Mouse (Mus musculus): ENCODE measurements around the gene Sh3gl3. TPM values are rescaled to one million over a fixed set of nuclear protein-coding genes. Genes with fewer than 3 reads are reported as not detected.
"Not testable (repeated sequence)": the region's sequence is repeated elsewhere in the genome, so short reads cannot be mapped to it uniquely, and the experiment has no call there.

Gene Sh3gl3
- polyA plus RNA-seq, 1 experiment from 2014 or later: 42.5 TPM

DNA sequence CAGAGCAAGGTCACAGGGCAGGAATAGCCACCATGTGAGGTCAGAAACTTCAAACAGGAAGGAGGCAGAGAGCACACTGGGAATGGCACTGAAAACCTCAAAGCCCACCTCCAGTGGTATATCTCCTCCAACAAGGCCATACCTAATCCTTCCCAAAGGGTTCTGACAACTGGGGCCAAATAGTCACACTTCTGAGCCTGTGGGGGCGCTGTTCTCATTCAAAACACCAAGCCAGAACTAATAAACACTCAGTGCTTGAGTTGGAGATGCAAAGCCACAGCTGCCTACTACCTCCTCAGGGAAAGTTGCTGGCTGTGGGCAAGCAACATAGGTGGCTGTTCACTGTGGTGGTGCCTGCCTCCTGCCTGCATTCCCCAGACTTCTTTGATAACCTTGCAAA lies 96.3 kb downstream of the Sh3gl3 start:
- WGBS: 7% methylated on average over 1 of the region's 1 CpGs
- ATAC-seq (ENCODE audit: insufficient number of reproducible peaks, insufficient read depth, low FRiP score, low TSS enrichment): no peak
- no peaks in the 10 kb centered on the region for H3K27me3 ChIP-seq

DNA sequence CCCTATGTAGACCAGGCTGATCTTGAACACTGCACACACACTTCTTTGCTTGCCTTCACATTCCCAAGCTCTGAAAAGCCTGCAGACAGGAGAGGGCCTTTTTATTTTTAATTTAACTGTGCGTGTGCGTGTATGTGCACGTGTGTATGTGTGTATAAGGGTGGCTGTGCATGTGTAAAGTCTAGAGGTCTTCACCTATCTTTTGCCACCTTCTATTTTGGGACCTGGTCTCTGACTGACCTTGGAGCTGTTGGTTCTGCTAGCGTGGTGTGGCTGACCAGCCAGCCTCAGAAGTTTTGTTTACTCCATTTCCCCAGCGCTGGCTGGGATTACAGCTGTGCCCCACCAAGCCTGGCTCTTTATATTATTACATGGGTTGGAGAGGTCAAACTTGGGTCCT lies 98.1 kb downstream of the Sh3gl3 start:
- Histone ChIP-seq H3K9ac (no peak overlapping the region), H3K27ac (no peak overlapping the region), H3K4me2 (replicated peaks) (no peak overlapping the region), H3K4me3 (no peak overlapping the region), H3K4me1 (peaks cover 8% of the 10 kb centered on the region; the same call in 1 of the 2 replicates), H3K9me3 (no peaks in the 10 kb centered on the region), H3K36me3 (no peaks in the 10 kb centered on the region), H3K27me3 (no peaks in the 10 kb centered on the region)
- WGBS: 80% methylated on average over 5 of the region's 5 CpGs
- ATAC-seq (ENCODE audit: insufficient number of reproducible peaks, insufficient read depth, low FRiP score, low TSS enrichment): no peak

More for the DNA sequence above, 96.3 kb downstream of the Sh3gl3 start:
- Histone ChIP-seq H3K36me3 (no peaks in the 10 kb centered on the region), H3K4me1 (peaks cover 8% of the 10 kb centered on the region; the same call in 1 of the 2 replicates), H3K9ac (no peak overlapping the region), H3K27ac (no peak overlapping the region), H3K4me3 (no peak overlapping the region), H3K4me2 (replicated peaks) (no peak overlapping the region), H3K9me3 (no peaks in the 10 kb centered on the region)

DNA sequence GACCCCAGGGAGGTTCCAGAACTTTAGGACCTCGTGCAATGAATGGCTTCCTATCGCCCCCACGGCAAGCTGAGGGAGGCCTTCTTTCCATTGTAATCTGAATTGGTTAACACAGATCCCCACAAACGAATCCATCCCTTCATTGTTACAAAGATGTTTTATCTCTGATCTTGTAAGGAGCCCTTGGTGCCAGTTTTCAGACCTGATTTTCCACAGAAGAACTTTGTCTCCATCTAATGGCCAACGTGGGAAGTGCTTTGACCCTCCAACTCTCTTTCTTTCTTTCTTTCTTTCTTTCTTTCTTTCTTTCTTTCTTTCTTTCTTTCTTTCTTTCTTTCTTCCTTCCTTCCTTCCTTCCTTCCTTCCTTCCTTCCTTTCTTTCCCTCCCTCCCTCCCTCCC lies 99.2 kb downstream of the Sh3gl3 start:
- H3K4me1 ChIP-seq: peaks cover 10% of the 10 kb centered on the region; the same call in 1 of the 2 replicates
- H3K27ac ChIP-seq; H3K27me3 ChIP-seq; H3K9ac ChIP-seq; H3K4me2 ChIP-seq (replicated peaks); ATAC-seq (ENCODE audit: insufficient number of reproducible peaks, insufficient read depth, low FRiP score, low TSS enrichment); H3K36me3 ChIP-seq; H3K4me3 ChIP-seq; H3K9me3 ChIP-seq: not testable (repeated sequence)
- 32% methylated on average over 5 of the region's 5 CpGs for WGBS

DNA sequence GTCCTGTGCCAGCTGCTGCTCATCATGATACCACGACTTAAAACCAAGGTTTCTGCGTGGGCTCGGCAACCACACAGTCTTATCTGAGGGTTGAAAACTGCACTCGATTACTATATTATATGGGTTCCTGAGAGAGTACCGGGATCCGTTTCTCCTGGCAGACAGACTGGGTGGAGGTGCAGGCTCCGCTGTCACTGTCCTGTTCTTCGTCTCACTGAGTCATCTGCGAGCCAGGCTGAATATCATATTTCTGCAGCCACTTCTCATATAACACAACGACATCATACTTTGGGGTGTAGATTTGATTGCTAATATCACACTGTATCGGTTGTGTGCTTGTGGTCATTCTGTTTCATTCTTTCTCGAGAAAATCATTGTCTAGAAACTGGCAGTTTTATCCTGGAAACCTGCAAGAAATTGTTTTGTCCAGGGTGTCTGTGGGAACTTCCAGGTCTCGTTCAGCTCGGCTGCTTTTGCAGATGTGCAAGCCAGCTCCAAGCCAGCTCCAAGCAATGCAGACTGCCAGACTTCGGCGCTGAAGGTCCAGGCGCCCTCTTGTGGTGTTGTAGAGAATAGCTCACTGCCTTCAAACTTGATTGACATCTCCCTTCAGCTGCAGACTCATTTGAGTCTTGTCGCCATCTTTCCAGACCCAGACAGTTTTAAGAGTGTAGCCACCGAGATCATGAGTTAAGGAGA lies 100.5 kb downstream of the Sh3gl3 start:
- Histone ChIP-seq H3K4me1 (peaks cover 12% of the 10 kb centered on the region; the same call in 1 of the 2 replicates), H3K4me3 (no peak overlapping the region), H3K9me3 (no peaks in the 10 kb centered on the region), H3K27ac (no peak overlapping the region), H3K27me3 (no peaks in the 10 kb centered on the region), H3K4me2 (replicated peaks) (no peak overlapping the region), H3K36me3 (no peaks in the 10 kb centered on the region), H3K9ac (no peak overlapping the region)
- no peak for ATAC-seq (ENCODE audit: insufficient number of reproducible peaks, insufficient read depth, low FRiP score, low TSS enrichment)
- WGBS: 34% methylated on average over 19 of the region's 19 CpGs

DNA sequence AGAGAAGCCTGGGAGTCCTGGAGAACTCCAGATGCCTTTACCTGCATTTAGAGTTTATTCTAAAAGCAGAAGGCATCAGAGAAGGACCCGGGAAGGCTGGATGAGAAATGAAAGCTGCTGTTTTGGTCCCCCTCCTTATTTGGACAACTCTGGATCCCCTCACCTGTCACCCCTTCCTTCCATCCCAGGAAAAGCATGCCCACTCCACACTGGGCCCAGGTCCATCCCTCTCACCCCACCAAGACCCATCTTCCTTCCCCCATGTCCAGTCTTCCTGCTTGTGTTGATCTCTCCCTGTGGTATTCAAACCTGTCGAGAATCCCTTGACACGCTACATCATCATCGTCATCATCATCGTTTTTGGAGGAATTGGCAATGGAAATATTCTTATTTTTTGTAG lies 101.3 kb downstream of the Sh3gl3 start:
- no peaks in the 10 kb centered on the region for H3K9me3 ChIP-seq
- H3K36me3 ChIP-seq: no peaks in the 10 kb centered on the region
- no peak overlapping the region for H3K4me2 ChIP-seq (replicated peaks)
- no peak overlapping the region for H3K27ac ChIP-seq
- H3K4me1 ChIP-seq: peaks cover 12% of the 10 kb centered on the region; the same call in 1 of the 2 replicates
- no peak overlapping the region for H3K4me3 ChIP-seq
- H3K9ac ChIP-seq: no peak overlapping the region
- ATAC-seq (ENCODE audit: insufficient number of reproducible peaks, insufficient read depth, low FRiP score, low TSS enrichment): no peak
- H3K27me3 ChIP-seq: no peaks in the 10 kb centered on the region
- 89% methylated on average over 5 of the region's 5 CpGs for WGBS

DNA sequence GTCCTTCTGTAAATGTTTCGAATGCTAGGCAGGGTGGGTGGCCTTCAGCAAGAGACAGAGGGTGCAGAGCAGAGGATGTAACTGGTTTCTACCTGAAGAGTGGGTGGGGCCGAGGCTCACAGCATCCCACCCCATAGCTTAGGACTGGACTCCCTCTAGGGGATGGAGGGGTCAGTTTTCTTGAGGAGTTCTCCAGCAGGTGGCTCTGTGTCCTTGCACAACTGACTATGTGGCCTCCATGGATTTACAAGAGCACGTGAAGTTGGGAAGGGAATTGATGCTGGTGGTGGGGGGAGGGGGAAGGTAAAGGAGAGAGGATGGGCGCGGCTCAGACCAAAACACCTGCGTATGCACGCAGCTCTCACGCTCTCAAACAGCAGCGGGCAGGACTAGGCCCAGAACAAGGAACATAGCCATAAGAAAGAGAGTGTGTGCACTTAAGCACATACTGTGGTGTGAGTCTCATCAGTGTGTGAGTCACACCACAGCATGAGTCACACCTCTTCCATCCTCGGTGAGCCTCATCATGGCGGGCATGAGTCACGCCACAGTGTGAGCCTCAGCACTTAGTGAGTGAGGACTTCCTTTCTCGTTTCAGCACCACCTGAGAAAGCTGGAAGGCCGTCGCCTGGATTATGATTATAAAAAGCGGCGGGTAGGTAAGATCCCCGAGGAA lies 102.0 kb downstream of the Sh3gl3 start:
- Histone ChIP-seq H3K9ac (no peak overlapping the region), H3K4me1 (peaks cover 12% of the 10 kb centered on the region; the same call in 1 of the 2 replicates), H3K27me3 (no peaks in the 10 kb centered on the region), H3K36me3 (no peaks in the 10 kb centered on the region), H3K9me3 (no peaks in the 10 kb centered on the region), H3K4me2 (replicated peaks) (no peak overlapping the region), H3K27ac (no peak overlapping the region), H3K4me3 (no peak overlapping the region)
- WGBS: 77% methylated on average over 18 of the region's 18 CpGs
- ATAC-seq (ENCODE audit: insufficient number of reproducible peaks, insufficient read depth, low FRiP score, low TSS enrichment): peak; percentile 43; the same call in 1 of the 2 replicates

DNA sequence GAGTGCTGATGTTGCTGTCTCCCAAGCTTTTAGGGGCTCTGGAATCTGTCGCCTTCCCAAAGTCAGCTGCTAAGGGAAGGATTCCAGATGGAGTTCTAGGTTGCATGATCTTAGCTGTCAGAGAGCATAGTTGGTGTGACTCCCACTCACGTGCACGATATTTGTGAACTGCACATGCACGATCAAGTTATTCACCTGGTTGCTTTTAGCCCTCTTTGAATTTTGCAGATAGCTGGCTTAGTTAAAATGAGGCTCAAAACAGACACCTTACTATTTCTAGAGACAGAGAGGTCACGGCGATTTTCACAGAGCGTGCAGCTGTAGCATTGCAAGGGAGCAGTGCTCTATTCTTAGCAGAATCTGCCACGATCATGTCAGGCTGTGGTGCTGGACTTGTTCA lies 108.4 kb downstream of the Sh3gl3 start:
- Histone ChIP-seq H3K27me3 (no peaks in the 10 kb centered on the region), H3K9ac (no peak overlapping the region), H3K4me1 (peaks cover 4% of the 10 kb centered on the region; the same call in 1 of the 2 replicates), H3K4me3 (no peak overlapping the region), H3K36me3 (no peaks in the 10 kb centered on the region), H3K9me3 (no peaks in the 10 kb centered on the region), H3K4me2 (replicated peaks) (no peak overlapping the region), H3K27ac (no peak overlapping the region)
- WGBS: 82% methylated on average over 8 of the region's 8 CpGs
- ATAC-seq (ENCODE audit: insufficient number of reproducible peaks, insufficient read depth, low FRiP score, low TSS enrichment): no peak

DNA sequence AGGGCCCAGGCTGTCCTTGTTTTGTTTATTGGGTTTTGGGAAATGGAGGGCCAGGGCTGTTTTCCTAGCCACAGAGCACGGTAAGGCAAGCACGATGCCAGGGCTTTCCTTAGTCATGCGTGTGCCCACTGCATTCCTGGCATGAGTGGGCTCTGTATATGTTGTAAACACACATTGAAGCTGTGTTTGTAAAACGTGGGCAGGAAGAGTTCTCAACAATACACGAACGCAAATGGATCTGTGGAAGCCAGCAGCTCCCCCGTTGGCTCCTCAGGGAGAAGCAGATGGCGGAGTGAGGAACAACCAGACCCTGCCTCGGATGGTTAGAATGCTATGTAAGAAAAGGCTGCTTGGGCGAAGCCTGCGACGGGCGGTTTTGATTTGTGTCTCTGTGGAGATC lies 108.8 kb downstream of the Sh3gl3 start:
- WGBS: 72% methylated on average over 13 of the region's 13 CpGs
- Histone ChIP-seq H3K9me3 (no peaks in the 10 kb centered on the region), H3K4me1 (peaks cover 4% of the 10 kb centered on the region; the same call in 1 of the 2 replicates), H3K4me2 (replicated peaks) (no peak overlapping the region), H3K36me3 (no peaks in the 10 kb centered on the region), H3K27ac (no peak overlapping the region), H3K4me3 (no peak overlapping the region), H3K27me3 (no peaks in the 10 kb centered on the region), H3K9ac (no peak overlapping the region)
- no peak for ATAC-seq (ENCODE audit: insufficient number of reproducible peaks, insufficient read depth, low FRiP score, low TSS enrichment)

DNA sequence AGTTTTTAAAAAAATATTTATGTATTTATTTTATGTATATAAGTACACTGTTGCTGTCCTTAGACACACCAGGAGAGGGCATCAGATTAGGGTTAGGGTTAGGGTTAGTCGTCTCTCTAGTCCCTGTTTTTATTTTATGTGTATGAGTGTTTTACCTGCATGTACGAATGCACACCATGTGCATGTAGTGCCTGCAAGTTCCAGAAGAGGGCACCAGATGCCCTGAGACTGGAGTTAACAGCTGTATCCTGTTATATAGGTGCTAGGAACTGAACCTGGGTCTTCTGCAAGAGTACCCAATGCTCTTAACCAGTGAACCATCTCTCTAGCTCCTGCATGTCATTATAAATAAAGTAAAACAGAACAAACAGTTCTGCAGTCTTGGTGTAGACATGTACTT lies 113.6 kb downstream of the Sh3gl3 start:
- no peak overlapping the region for H3K27ac ChIP-seq
- H3K4me1 ChIP-seq: no peaks in the 10 kb centered on the region
- H3K4me2 ChIP-seq (replicated peaks): no peak overlapping the region
- WGBS: 90% methylated on average over 2 of the region's 2 CpGs
- no peaks in the 10 kb centered on the region for H3K9me3 ChIP-seq
- H3K27me3 ChIP-seq: no peaks in the 10 kb centered on the region
- no peak overlapping the region for H3K9ac ChIP-seq
- H3K4me3 ChIP-seq: no peak overlapping the region
- ATAC-seq (ENCODE audit: insufficient number of reproducible peaks, insufficient read depth, low FRiP score, low TSS enrichment): no peak
- H3K36me3 ChIP-seq: no peaks in the 10 kb centered on the region

DNA sequence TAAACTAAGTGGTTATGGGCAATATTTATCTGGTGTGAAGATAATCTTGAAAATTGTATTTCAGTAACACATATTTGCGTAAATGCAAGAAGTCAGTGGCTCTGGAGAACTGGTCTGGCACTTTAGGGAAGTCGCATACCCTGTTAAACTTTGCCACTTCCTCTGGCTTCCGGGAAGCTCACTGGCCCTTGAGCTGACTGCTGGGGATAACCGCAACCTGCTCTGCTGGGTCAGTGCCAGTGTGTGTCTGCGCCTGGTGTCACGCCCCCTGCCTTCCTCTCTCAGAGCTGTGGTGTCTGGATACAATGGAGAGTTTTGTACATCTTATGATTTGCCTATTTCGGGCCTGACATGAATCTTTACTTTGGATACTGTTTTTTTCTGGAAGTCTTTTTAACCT lies 119.8 kb downstream of the Sh3gl3 start:
- Histone ChIP-seq H3K9ac (no peak overlapping the region), H3K4me1 (peaks cover 10% of the 10 kb centered on the region; the same call in 1 of the 2 replicates), H3K9me3 (no peaks in the 10 kb centered on the region), H3K36me3 (no peaks in the 10 kb centered on the region), H3K4me3 (no peak overlapping the region), H3K27me3 (no peaks in the 10 kb centered on the region), H3K27ac (no peak overlapping the region), H3K4me2 (replicated peaks) (no peak overlapping the region)
- WGBS: 72% methylated on average over 7 of the region's 7 CpGs
- ATAC-seq (ENCODE audit: insufficient number of reproducible peaks, insufficient read depth, low FRiP score, low TSS enrichment): no peak

DNA sequence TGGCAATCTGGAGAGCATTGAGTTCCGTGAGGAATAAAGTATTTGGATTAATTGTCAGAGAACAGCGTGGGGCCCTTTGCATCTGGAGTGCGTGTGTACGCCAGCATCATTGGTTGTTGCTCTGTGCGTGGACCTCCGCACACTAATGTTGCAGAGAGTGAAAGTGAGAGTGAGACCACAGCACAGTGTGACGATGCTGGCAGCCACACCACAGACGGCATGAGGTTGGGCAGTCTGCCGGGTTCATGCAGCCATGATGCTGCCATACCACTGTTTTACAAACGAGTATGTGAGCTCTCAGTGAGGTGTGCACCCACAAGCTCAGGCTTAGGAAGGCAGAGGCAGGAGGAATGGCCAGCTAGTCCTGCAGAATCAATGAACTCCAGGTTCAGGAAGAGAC lies 120.4 kb downstream of the Sh3gl3 start:
- H3K27ac ChIP-seq: no peak overlapping the region

DNA sequence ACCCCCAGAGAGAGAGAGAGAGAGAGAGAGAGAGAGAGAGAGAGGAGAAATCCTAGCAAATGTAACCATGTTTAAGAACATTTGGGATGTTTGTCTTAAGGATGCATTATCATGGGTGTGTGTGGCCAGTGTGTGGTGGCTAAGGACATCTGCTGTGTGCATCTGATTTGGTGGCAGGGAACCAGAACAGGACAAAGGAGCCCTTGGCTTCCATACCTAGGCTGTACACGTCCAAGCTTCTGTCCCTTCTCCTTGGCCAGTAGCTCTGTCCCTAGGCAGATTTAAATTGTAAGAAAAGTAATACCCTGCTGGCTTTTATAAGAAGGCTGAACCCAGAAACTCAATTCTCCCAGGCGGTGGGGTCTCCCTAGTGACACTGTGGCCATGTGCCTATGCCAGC lies 121.0 kb downstream of the Sh3gl3 start:
- WGBS: 74% methylated on average over 2 of the region's 2 CpGs
- Histone ChIP-seq H3K4me2 (replicated peaks) (no peak overlapping the region), H3K27me3 (no peaks in the 10 kb centered on the region), H3K4me1 (peaks cover 10% of the 10 kb centered on the region; the same call in 1 of the 2 replicates), H3K9ac (no peak overlapping the region), H3K4me3 (no peak overlapping the region), H3K27ac (no peak overlapping the region), H3K9me3 (no peaks in the 10 kb centered on the region), H3K36me3 (no peaks in the 10 kb centered on the region)
- no peak for ATAC-seq (ENCODE audit: insufficient number of reproducible peaks, insufficient read depth, low FRiP score, low TSS enrichment)

More for the DNA sequence above, 120.4 kb downstream of the Sh3gl3 start:
- Histone ChIP-seq H3K4me2 (replicated peaks) (no peak overlapping the region), H3K4me1 (peaks cover 10% of the 10 kb centered on the region; the same call in 1 of the 2 replicates), H3K36me3 (no peaks in the 10 kb centered on the region), H3K27me3 (no peaks in the 10 kb centered on the region), H3K4me3 (no peak overlapping the region), H3K9ac (no peak overlapping the region), H3K9me3 (no peaks in the 10 kb centered on the region)
- no peak for ATAC-seq (ENCODE audit: insufficient number of reproducible peaks, insufficient read depth, low FRiP score, low TSS enrichment)
- WGBS: 79% methylated on average over 10 of the region's 10 CpGs

All from embryonic facial prominence, embryonic 12.5 days (tissue).